Comparison of ENCODE assay signal across 8 mouse cellular contexts in genomic region chr15:93595746-93596145, GRCm38 (mm10). TPM values are rescaled to one million over a fixed set of nuclear protein-coding genes. Genes with fewer than 3 reads are reported as not detected.
DNase-seq lines count a peak whose midpoint lies in the region; ATAC-seq lines count a peak whose summit lies in the region.

Gene Prickle1 (minus strand): TSS chr15:93595891.

- H3K4me1 ChIP-seq in hindbrain, embryonic 12.5 days, result peaks cover 25% of the 10 kb centered on the region

- no peaks in the 10 kb centered on the region for H3K27me3 ChIP-seq in hindbrain, embryonic 12.5 days

- H3K27ac ChIP-seq in hindbrain, embryonic 12.5 days, result peak within 1 kb of the TSS; percentile 94

- H3K4me3 ChIP-seq in hindbrain, embryonic 12.5 days, result peak within 1 kb of the TSS; percentile 90

- H3K4me2 ChIP-seq in hindbrain, embryonic 12.5 days (replicated peaks), result peak within 1 kb of the TSS; percentile 90

- WGBS in hindbrain, embryonic 12.5 days, result 1% methylated on average over 39 of the region's 60 CpGs

- H3K9ac ChIP-seq in hindbrain, embryonic 12.5 days, result peak within 1 kb of the TSS; percentile 88

- H3K36me3 ChIP-seq in hindbrain, embryonic 12.5 days, result no peaks in the 10 kb centered on the region

- ATAC-seq in hindbrain, embryonic 12.5 days (ENCODE audit: low FRiP score), result peak; percentile 91

- no peaks in the 10 kb centered on the region for H3K9me3 ChIP-seq in hindbrain, embryonic 12.5 days (replicated peaks)

- peak; percentile 75 for DNase-seq in T-cell, adult 2 months (ENCODE audit: low spot score)
- peak; percentile 89 to 94 for DNase-seq in cerebellum, postnatal 10 days
- DNase-seq in frontal cortex, postnatal 14 days (ENCODE audit: low spot score in 2 of 2), result peak; percentile 53 to 74
- peak; percentile 82 to 83 for DNase-seq in layer of hippocampus, postnatal 25 days (ENCODE audit: extremely low spot score in 1 of 2, low spot score in 1 of 2)
- peak; percentile 85 for DNase-seq in lung, postnatal 14 days
- peak; percentile 93 for DNase-seq in retina, postnatal 1 day
- DNase-seq in thymus, postnatal 36 days, result peak; percentile 84 to 86

RNA-seq across cellular contexts. Expression of gene Prickle1, which starts in this region (rescaled TPM):
- 24.6 and 27.9 TPM in 2 replicates for polyA plus RNA-seq in hindbrain, embryonic 12.5 days (2016; fragmentation: Nextera tagmentation; extraction: Ambion mirVana)
- 10 to 100 TPM; 71.5 to 79.6 TPM for total RNA-seq in layer of hippocampus, postnatal 25 days (2021)

Comparison
In these comparisons a context has a peak if more than half of its experiments do, and no peak if none do; other contexts are left out.
1. Peak in every context shown above with its lines: DNase-seq, ATAC-seq, H3K4me3 ChIP-seq and H3K27ac ChIP-seq.